13 mouse cellular contexts compared by ENCODE assay signal in the genomic region with DNA sequence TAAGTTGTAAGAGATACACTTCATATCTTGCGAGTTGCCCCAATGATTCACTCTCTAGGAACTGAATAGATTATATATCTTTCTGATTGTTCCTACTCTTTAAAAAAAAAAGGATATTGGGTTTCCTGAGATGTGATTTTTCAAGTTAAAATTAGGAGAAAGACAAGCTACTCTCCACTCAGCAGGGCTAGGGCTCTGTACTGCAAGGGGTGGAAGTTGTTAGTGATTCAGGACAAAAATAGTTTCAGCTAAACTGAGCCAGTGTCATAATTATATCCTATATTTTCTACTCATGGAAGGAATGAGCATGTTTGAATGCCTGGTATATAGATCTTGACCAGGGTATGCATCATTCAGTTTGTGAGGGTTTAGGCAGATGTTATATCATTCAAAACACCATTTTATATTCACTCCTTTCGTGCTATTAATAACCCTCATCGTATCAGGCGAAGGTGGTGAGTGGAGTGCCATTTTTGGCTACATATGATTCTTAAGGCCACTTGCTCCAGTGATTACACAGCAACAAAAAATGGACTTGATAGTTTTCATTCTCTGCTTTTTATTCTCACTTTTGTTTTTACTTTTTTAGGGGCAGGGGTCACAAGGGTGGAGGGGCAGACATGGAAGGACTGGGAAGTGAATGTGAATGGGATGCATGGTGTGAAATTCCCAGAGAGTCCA.
"Had no signal": no experiment of that assay in that cellular context is flagged by ENCODE, and none has a peak within 500 bp of the region (broad histone marks: within the 10 kb centered on the region; RNA-seq: fewer than 3 reads in every experiment).

No protein-coding gene starts in this region.

- H3K4me3 ChIP-seq: limb, embryonic 13.5 days; midbrain, embryonic 13.5 days; neural tube, embryonic 12.5 days; stomach, embryonic 15.5 days had no signal

- H3K9ac ChIP-seq: limb, embryonic 13.5 days; liver, embryonic 14.5 days; midbrain, embryonic 13.5 days; neural tube, embryonic 12.5 days; stomach, embryonic 15.5 days had no signal

- ATAC-seq: midbrain, embryonic 13.5 days had no signal

- H3K9me3 ChIP-seq: limb, embryonic 13.5 days; midbrain, embryonic 13.5 days; neural tube, embryonic 12.5 days; stomach, embryonic 15.5 days had no signal

- H3K4me2 ChIP-seq: limb, embryonic 13.5 days; midbrain, embryonic 13.5 days; neural tube, embryonic 12.5 days; stomach, embryonic 15.5 days had no signal

- DNase-seq: kidney, postnatal 14 days; left cerebral cortex, postnatal 4 days; lung, adult 18-20 months; retina, postnatal 1 day; right cerebral cortex, postnatal 4 days; spleen, adult 18-20 months; thymus, adult 2 months; thymus, postnatal 36 days had no signal

- H3K36me3 ChIP-seq: limb, embryonic 13.5 days; midbrain, embryonic 13.5 days; neural tube, embryonic 12.5 days; stomach, embryonic 15.5 days had no signal

- H3K27ac ChIP-seq: limb, embryonic 13.5 days; liver, embryonic 14.5 days; midbrain, embryonic 13.5 days; neural tube, embryonic 12.5 days; stomach, embryonic 15.5 days had no signal

- H3K27me3 ChIP-seq: midbrain, embryonic 13.5 days; neural tube, embryonic 12.5 days; stomach, embryonic 15.5 days had no signal

- H3K4me1 ChIP-seq: stomach, embryonic 15.5 days had no signal
